Mouse (Mus musculus): ENCODE data around the gene 9430038I01Rik.
"Not testable (repeated sequence)": the region's sequence is repeated elsewhere in the genome, so short reads cannot be mapped to it uniquely, and the experiment has no call there.

The 9430038I01Rik gene

GRCm38 (mm10) chr7:137410337-137411197, at the start of gene 9430038I01Rik:
TSS of gene 9430038I01Rik (minus strand) at chr7:137410762.
- DNase-seq (ENCODE audit: low read depth, low spot score): peak; percentile 91

- DNase-seq (ENCODE audit: low read depth, low spot score): no peak
Measured at GRCm38 (mm10) chr7:137445321-137445720, 34.8 kb upstream of the 9430038I01Rik start.

- no peak for DNase-seq (ENCODE audit: low read depth, low spot score)
Measured at GRCm38 (mm10) chr7:137442951-137443350, 32.4 kb upstream of the 9430038I01Rik start.

GRCm38 (mm10) chr7:137438962-137439361, 28.4 kb upstream of the 9430038I01Rik start:
- DNase-seq (ENCODE audit: low read depth, low spot score): not testable (repeated sequence)

GRCm38 (mm10) chr7:137438179-137438550, 27.6 kb upstream of the 9430038I01Rik start:
- no peak for DNase-seq (ENCODE audit: low read depth, low spot score)

- peak; percentile 88 for DNase-seq (ENCODE audit: low read depth, low spot score)
Measured at GRCm38 (mm10) chr7:137437440-137438178, 27.0 kb upstream of the 9430038I01Rik start, which contains the start of gene Glrx3. TSS of gene Glrx3 (plus strand) at chr7:137437614.

- no peak for DNase-seq (ENCODE audit: low read depth, low spot score)
Measured at GRCm38 (mm10) chr7:137436901-137437300, 26.3 kb upstream of the 9430038I01Rik start.

GRCm38 (mm10) chr7:137431769-137432603, 21.4 kb upstream of the 9430038I01Rik start:
- no peak for DNase-seq (ENCODE audit: low read depth, low spot score)

- DNase-seq (ENCODE audit: low read depth, low spot score): no peak
Measured at GRCm38 (mm10) chr7:137426693-137427092, 16.1 kb upstream of the 9430038I01Rik start.

- no peak for DNase-seq (ENCODE audit: low read depth, low spot score)
Measured at GRCm38 (mm10) chr7:137421236-137421635, 10.7 kb upstream of the 9430038I01Rik start.

- DNase-seq (ENCODE audit: low read depth, low spot score): no peak
Measured at GRCm38 (mm10) chr7:137420550-137420949, 10.0 kb upstream of the 9430038I01Rik start.

- no peak for DNase-seq (ENCODE audit: low read depth, low spot score)
Measured at GRCm38 (mm10) chr7:137414710-137415109, 4.1 kb upstream of the 9430038I01Rik start.

GRCm38 (mm10) chr7:137407428-137408058, 3.0 kb downstream of the 9430038I01Rik start:
- DNase-seq (ENCODE audit: low read depth, low spot score): no peak

GRCm38 (mm10) chr7:137404146-137404545, 6.4 kb downstream of the 9430038I01Rik start:
- no peak for DNase-seq (ENCODE audit: low read depth, low spot score)

GRCm38 (mm10) chr7:137398973-137399372, 11.6 kb downstream of the 9430038I01Rik start:
- no peak for DNase-seq (ENCODE audit: low read depth, low spot score)

- no peak for DNase-seq (ENCODE audit: low read depth, low spot score)
Measured at GRCm38 (mm10) chr7:137397361-137397910, 13.1 kb downstream of the 9430038I01Rik start.

- DNase-seq (ENCODE audit: low read depth, low spot score): no peak
Measured at GRCm38 (mm10) chr7:137395421-137395820, 15.1 kb downstream of the 9430038I01Rik start.

GRCm38 (mm10) chr7:137387863-137388262, 22.7 kb downstream of the 9430038I01Rik start:
- DNase-seq (ENCODE audit: low read depth, low spot score): no peak

- no peak for DNase-seq (ENCODE audit: low read depth, low spot score)
Measured at GRCm38 (mm10) chr7:137374996-137375395, 35.6 kb downstream of the 9430038I01Rik start.

GRCm38 (mm10) chr7:137371770-137372169, 38.8 kb downstream of the 9430038I01Rik start:
- no peak for DNase-seq (ENCODE audit: low read depth, low spot score)

GRCm38 (mm10) chr7:137370175-137370574, 40.4 kb downstream of the 9430038I01Rik start:
- DNase-seq (ENCODE audit: low read depth, low spot score): no peak

Measured in c-Kit-negative CD71-positive TER-119-positive erythroid progenitor cells, embryonic 14.5 days (primary cell).